Mouse (Mus musculus): Measurements from ENCODE around the gene Tmprss5. TPM values are rescaled to one million over a fixed set of nuclear protein-coding genes. Genes with fewer than 3 reads are reported as not detected.

Gene Tmprss5
- polyA plus RNA-seq, 1 experiment from 2014 or later: 0.38 TPM

DNA sequence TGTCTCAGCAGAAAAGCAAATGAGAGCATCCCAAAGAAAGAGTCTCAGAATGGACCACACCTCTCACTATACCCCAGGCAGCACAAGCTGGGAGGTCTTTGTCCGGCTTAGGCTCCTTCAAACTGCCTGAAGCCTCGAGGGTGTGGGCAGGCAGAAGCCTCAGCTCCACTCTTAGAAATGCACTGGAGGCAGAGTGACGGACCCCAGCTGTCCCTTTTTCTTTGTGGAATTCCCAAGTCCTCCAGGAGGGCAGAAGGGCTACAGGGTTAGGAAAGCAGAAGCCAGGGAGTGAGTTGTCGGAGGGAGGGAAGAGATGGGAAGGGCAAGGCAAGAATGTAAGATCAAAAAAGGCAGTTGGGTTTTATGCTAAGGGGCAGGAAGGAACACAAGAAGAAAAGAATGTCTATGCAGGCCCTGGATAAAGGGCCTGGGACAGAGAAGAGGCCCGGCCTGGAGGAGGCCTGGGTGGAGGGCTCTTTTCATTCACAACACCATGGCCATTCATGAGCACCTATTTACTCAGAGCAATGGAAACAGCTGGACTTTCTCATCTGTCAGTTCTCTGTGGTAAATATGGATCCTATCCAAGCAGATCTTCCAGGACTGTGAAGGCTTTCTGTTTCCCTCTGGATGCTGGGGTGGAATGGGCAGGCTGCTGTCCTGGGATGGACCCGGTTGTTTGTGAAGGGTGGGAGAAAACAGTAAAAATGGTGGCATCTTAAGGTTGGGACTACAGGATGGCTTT, 29.6 kb downstream of the Tmprss5 start:
- H3K9me3 ChIP-seq: no peaks in the 10 kb centered on the region
- no peak overlapping the region for H3K4me2 ChIP-seq (replicated peaks)
- WGBS: 73% methylated on average over 6 of the region's 6 CpGs
- no peak overlapping the region for H3K27ac ChIP-seq
- ATAC-seq (ENCODE audit: low FRiP score, low read depth): no peak
- 0 out of 2 replicates have a peak, but pooled peaks cover 5% of the 10 kb centered on the region for H3K4me1 ChIP-seq
- no peaks in the 10 kb centered on the region for H3K36me3 ChIP-seq
- no peaks in the 10 kb centered on the region; the same call in 1 of the 2 replicates for H3K27me3 ChIP-seq
- H3K4me3 ChIP-seq: no peak overlapping the region
- H3K9ac ChIP-seq: no peak overlapping the region

DNA sequence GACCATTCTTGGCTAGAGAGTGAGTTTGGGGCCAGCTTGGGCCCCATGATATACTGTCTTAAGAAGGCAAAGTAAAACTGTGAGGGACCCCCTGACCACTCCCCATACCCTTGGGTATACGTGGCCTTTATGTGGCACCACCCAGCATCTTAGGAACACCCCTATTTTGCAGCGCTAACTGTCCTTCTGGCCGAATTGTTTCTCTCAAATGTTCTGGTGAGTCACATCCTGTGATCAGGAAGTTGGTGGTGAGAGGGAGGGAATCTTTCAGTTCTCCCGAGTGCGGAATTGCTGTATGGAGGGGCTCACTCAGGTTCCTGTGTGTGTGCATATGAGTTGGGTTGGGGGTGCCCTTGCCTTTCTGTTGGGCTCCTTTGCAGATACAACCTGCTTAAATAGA, 30.2 kb downstream of the Tmprss5 start:
- H3K9me3 ChIP-seq: no peaks in the 10 kb centered on the region

DNA sequence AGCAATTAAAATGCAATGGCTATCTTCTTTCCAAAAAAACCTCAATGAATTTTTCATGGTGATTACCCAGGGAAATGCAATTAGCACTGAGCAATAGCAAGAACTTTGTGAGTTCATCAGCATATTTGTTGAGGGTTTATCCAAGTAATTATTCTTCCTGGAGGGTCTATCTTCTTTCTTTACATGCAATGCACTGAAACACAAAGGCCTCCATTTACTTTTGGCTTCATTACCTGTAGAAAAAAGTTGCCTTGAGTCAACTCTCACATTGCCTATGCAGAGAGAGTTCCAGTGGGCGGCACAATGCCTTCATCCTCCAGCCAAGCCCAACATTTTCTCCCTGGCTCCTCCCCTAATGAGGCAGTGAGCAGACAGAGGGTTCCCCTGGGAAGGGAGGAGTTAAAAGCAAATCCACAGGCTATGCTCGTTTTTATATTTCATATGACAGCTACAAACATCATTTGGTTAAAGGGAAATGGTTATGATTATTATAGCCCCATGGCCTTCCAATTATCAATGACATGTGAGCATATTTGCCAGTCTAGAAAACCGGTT, 37.3 kb downstream of the Tmprss5 start:
- no peak for ATAC-seq (ENCODE audit: low FRiP score, low read depth)
- 43% methylated on average over 3 of the region's 3 CpGs for whole genome bisulfite sequencing
- Histone ChIP-seq H3K36me3 (no peaks in the 10 kb centered on the region), H3K4me2 (replicated peaks) (no peak overlapping the region), H3K27ac (no peak overlapping the region), H3K9ac (no peak overlapping the region), H3K4me3 (no peak overlapping the region), H3K9me3 (no peaks in the 10 kb centered on the region), H3K4me1 (no peaks in the 10 kb centered on the region), H3K27me3 (no peaks in the 10 kb centered on the region; the same call in 1 of the 2 replicates)

More for the DNA sequence above, 30.2 kb downstream of the Tmprss5 start:
- H3K4me3 ChIP-seq: no peak overlapping the region
- ATAC-seq (ENCODE audit: low FRiP score, low read depth): no peak
- no peaks in the 10 kb centered on the region; the same call in 1 of the 2 replicates for H3K27me3 ChIP-seq
- H3K4me2 ChIP-seq (replicated peaks): no peak overlapping the region
- no peaks in the 10 kb centered on the region for H3K36me3 ChIP-seq
- H3K9ac ChIP-seq: no peak overlapping the region
- 0 out of 2 replicates have a peak, but pooled peaks cover 5% of the 10 kb centered on the region for H3K4me1 ChIP-seq
- no peak overlapping the region for H3K27ac ChIP-seq
- WGBS: 89% methylated on average over 5 of the region's 5 CpGs

DNA sequence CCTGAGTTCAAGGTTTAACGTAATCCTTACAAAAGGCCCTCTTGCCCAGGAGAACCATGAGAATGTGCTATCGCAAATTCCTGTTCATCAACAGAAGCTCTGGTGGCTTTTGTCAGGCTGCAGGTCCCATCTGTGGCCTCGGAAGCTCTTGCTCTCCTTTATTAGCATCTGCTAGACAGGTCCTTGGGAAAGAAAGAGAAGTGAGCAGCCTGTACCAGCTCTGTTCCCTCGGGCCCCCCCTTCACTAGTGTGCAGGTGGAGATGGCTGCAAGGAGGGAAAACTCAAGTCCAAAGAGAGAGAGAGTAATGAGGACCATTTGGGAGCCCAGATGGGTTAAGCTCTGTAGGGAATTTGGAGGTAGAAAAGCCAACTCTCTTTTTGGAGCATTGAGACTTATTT, 38.7 kb downstream of the Tmprss5 start:
- Histone ChIP-seq H3K4me2 (replicated peaks) (no peak overlapping the region), H3K9ac (no peak overlapping the region), H3K27ac (no peak overlapping the region), H3K4me3 (no peak overlapping the region), H3K9me3 (no peaks in the 10 kb centered on the region), H3K36me3 (no peaks in the 10 kb centered on the region), H3K27me3 (no peaks in the 10 kb centered on the region; the same call in 1 of the 2 replicates), H3K4me1 (no peaks in the 10 kb centered on the region)
- WGBS: 67% methylated on average over 4 of the region's 4 CpGs
- ATAC-seq (ENCODE audit: low FRiP score, low read depth): no peak

GRCm38 (mm10) chr9:49125706-49126105, 44.6 kb downstream of the Tmprss5 start:
- Histone ChIP-seq H3K9ac (no peak overlapping the region), H3K9me3 (no peaks in the 10 kb centered on the region), H3K4me3 (no peak overlapping the region), H3K4me2 (replicated peaks) (no peak overlapping the region), H3K27me3 (no peaks in the 10 kb centered on the region), H3K27ac (no peak overlapping the region), H3K4me1 (no peaks in the 10 kb centered on the region), H3K36me3 (no peaks in the 10 kb centered on the region)
- WGBS: 63% methylated on average over 7 of the region's 7 CpGs
- ATAC-seq (ENCODE audit: low FRiP score, low read depth): no peak

DNA sequence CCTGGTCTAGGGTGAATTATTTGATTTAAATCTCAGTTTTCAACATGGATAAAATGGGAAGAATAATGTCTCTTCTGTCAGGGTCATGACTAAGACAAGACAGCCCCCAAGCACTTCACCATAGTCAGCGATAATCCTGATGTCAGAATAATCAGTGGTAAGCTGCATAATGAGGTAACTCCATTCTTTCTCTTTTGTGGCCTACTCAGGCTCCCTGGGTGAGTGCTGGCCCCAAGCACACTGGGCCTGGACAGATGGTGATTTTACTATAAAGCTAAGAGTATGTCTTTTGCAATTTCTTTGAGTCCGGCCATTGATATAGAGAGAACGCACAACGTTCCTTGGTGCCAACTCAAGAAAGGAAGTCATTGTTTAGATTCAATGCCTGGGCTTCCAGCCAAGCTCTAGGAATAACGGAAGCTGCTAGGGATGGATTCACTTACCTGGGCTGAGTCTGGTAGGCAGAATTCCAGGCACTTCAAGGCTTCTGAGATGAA, 49.5 kb downstream of the Tmprss5 start:
- no peaks in the 10 kb centered on the region for H3K4me1 ChIP-seq
- no peaks in the 10 kb centered on the region for H3K27me3 ChIP-seq
- no peak for ATAC-seq (ENCODE audit: low FRiP score, low read depth)
- no peak overlapping the region for H3K9ac ChIP-seq
- H3K4me2 ChIP-seq (replicated peaks): no peak overlapping the region
- no peak overlapping the region for H3K4me3 ChIP-seq
- H3K9me3 ChIP-seq: no peaks in the 10 kb centered on the region
- no peaks in the 10 kb centered on the region for H3K36me3 ChIP-seq
- H3K27ac ChIP-seq: no peak overlapping the region
- WGBS: 67% methylated on average over 5 of the region's 5 CpGs

GRCm38 (mm10) chr9:49143841-49144240, 62.8 kb downstream of the Tmprss5 start:
- H3K36me3 ChIP-seq: no peaks in the 10 kb centered on the region
- no peaks in the 10 kb centered on the region for H3K4me1 ChIP-seq
- no peak for ATAC-seq (ENCODE audit: low FRiP score, low read depth)
- H3K9me3 ChIP-seq: no peaks in the 10 kb centered on the region
- H3K4me3 ChIP-seq: no peak overlapping the region
- H3K9ac ChIP-seq: no peak overlapping the region
- H3K4me2 ChIP-seq (replicated peaks): no peak overlapping the region
- no peak overlapping the region for H3K27ac ChIP-seq
- H3K27me3 ChIP-seq: no peaks in the 10 kb centered on the region
- 81% methylated on average over 3 of the region's 3 CpGs for WGBS

DNA sequence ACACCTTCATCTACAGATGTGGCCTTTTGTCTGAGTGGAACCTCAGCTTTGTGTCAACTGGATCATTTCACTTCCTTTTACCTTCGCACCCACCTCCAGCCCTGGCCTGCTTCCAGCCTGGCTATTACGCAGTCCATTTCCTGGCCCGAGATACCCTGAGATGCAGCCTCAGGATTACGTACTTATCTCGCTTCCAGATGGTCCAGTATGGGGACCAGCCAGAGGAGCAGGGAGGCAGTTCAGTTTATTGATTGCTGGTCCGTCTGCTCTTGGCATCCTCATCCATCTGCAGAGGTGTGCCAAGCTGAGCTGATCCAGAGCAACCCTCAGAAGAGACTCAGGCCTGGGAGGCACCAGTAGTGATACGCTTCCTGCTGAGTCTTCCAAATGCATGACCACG, 64.7 kb downstream of the Tmprss5 start:
- Histone ChIP-seq H3K27me3 (no peaks in the 10 kb centered on the region), H3K4me3 (no peak overlapping the region), H3K27ac (no peak overlapping the region), H3K9me3 (no peaks in the 10 kb centered on the region), H3K9ac (no peak overlapping the region), H3K36me3 (no peaks in the 10 kb centered on the region), H3K4me1 (no peaks in the 10 kb centered on the region), H3K4me2 (replicated peaks) (no peak overlapping the region)
- WGBS: 77% methylated on average over 8 of the region's 8 CpGs
- ATAC-seq (ENCODE audit: low FRiP score, low read depth): no peak

GRCm38 (mm10) chr9:49147031-49147430, 66.0 kb downstream of the Tmprss5 start:
- no peak overlapping the region for H3K9ac ChIP-seq
- H3K4me3 ChIP-seq: no peak overlapping the region
- H3K27me3 ChIP-seq: no peaks in the 10 kb centered on the region
- H3K36me3 ChIP-seq: no peaks in the 10 kb centered on the region
- H3K27ac ChIP-seq: no peak overlapping the region
- H3K4me1 ChIP-seq: no peaks in the 10 kb centered on the region
- 64% methylated on average over 3 of the region's 3 CpGs for WGBS
- ATAC-seq (ENCODE audit: low FRiP score, low read depth): no peak
- H3K9me3 ChIP-seq: no peaks in the 10 kb centered on the region
- no peak overlapping the region for H3K4me2 ChIP-seq (replicated peaks)

Other genes with a start within 250 kb of the Tmprss5 start
- gene Zbtb16, start 245.0 kb upstream of the Tmprss5 start, polyA plus RNA-seq (2015; fragmentation: Nextera tagmentation; extraction: Ambion mirVana): 1.1 and 1.3 TPM in 2 replicates
- 1.7 and 2.1 TPM in 2 replicates for gene Htr3a, start 170.2 kb upstream of the Tmprss5 start, polyA plus RNA-seq (2015; fragmentation: Nextera tagmentation; extraction: Ambion mirVana)
- gene Htr3b, start 116.3 kb upstream of the Tmprss5 start, polyA plus RNA-seq (2015; fragmentation: Nextera tagmentation; extraction: Ambion mirVana): not detected in 2 replicates
- gene Usp28, start 95.9 kb upstream of the Tmprss5 start, polyA plus RNA-seq (2015; fragmentation: Nextera tagmentation; extraction: Ambion mirVana): 37.9 and 44.7 TPM in 2 replicates
- 43.8 and 46.7 TPM in 2 replicates for gene Zw10, start 25.6 kb upstream of the Tmprss5 start, polyA plus RNA-seq (2015; fragmentation: Nextera tagmentation; extraction: Ambion mirVana)
- not detected in 2 replicates for gene Gm4894, start 169.3 kb downstream of the Tmprss5 start, polyA plus RNA-seq (2015; fragmentation: Nextera tagmentation; extraction: Ambion mirVana)